Mouse (Mus musculus) T-helper 1 cell (primary cell): ENCODE data around the gene Gm13941.

ENCODE experiments used
- in situ Hi-C: fragments of 300-600 bp; cut with MboI, MseI; formaldehyde crosslinking; loops from one replicate; pipeline ENCODE4 v1.15.1; 2025; ENCODE audit warnings: high pct_unique_total_duplicates

Gene Gm13941

DNA sequence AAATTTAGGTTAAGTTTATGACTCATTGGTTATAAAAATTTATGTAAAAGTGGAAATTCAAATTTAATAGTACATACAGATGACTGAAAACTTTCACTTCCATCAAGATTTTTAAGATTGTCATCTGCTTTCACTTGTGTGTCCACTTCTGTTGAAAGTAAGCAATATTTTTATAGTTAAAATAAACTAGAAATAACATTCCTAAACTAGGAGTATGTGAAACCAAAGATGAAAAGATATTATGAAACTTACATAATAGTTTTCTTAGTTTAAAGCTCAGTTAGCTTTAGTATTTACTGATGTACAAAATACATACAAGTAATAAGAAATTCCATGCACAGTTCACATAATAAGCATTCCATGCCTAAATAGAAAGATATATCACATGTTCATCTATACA is at the start of gene Gm13941:
Gm13941 (minus strand) TSS at position 101 of the 400 bp plus-strand sequence.
- in situ Hi-C loops: no loop called here

DNA sequence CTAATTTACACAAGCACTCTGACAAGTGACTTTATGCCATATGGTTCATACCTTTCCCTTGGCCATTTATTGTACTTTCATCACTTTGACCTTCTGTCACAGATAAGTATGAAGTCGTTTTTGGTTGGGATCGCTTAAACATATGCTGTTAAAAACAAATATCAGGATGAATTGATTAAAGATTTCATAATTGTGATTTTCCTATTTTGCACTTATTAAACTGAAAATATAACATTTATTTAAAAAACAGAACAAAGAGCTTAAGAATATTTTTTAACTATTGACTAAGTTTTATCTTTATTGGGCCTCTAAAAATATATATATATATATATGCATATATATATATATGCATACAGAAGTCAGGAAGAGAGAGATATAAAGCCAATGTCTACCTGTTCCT is 47.1 kb upstream of the Gm13941 start, which contains the start of gene Gm15130:
Gm15130 (minus strand) TSS at position 101 of the 400 bp plus-strand sequence.
- in situ Hi-C loops: no loop called here

DNA sequence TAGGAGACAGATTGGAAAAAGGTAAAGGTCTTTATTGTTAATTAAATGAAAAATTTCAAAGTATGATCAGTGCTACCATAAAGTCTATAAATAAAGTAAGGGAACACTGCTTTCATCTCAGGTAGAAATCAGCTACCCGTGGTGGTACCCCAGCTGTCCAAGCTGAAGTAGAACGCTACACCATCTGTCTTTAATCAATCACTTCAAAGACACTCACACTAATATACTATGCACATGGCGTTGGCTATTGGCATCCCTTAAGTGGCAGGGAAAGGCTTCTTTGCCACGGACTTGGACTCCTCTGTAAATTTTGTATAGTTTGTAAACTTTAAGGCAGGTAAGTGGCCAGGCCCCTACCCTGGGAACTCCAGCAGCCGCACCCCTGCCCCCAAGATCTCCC is 30.0 kb upstream of the Gm13941 start:
- in situ Hi-C loops: no loop called here

DNA sequence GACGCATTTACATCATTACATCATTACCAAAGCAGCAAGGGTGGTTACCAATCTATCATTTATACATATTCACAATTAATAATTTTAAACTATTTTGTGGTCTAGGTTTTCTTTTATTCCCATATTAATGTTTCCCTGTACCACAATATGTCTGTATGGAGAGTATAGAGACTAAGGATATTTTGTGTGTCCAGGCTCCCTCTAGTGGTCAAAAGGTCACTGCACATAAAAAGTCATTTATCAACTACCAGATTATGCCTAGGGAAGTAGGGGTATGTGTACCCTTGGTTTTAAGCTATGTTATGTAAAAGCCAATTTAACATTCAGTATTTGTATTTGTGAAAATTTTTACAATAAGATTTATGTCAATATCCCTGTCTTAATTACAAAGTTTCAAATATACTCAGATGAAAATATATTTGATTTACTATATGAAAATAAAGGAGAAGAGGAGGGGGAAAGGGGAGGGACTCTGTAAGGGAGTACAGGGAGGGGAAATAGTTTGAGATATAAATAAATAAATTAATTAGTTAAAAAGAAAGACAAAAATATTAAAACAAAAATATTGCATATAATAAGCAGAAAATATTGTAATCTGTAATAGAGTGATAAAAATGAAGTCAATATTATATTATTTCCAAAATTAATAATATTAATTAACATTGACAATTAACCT is 47.1 kb downstream of the Gm13941 start:
- in situ Hi-C loops: loop anchor here (10.0 to 25.0 kb wide), 2 partner anchors 821 to 1154 kb away; no protein-coding TSS in a partner anchor
